Mouse (Mus musculus) erythroblast, embryonic 14.5 days (primary cell): ENCODE measurements around the gene Arsa.
A peak's percentile ranks its signal among the peaks of the same experiment; 100 is the strongest.

ENCODE experiments used
- GATA1 ChIP-seq: IDR thresholded peaks from 2 replicates; pipeline ENCODE4 v1.6.1; 2012; ENCODE audit warnings: low read length, inconsistent platforms, mixed read lengths
- TAL1 ChIP-seq: IDR thresholded peaks from 3 replicates; pipeline ENCODE4 v1.6.1; 2012; ENCODE audit warnings: low read length, inconsistent platforms, mixed read lengths

- TF ChIP-seq GATA1 (peak; percentile 51), TAL1 (no peak)
Observed at GRCm38 (mm10) chr15:89475611-89476474, 1.4 kb downstream of the Arsa start.
